Mouse (Mus musculus): ENCODE measurements around the gene C87499. TPM values are rescaled to one million over a fixed set of nuclear protein-coding genes. Genes with fewer than 3 reads are reported as not detected.

Gene C87499
- total and polyA plus RNA-seq, 2 experiments from 2014 or later = not detected

GRCm38 (mm10) chr4:88592285-88592684, 41.9 kb downstream of the C87499 start, which contains the start of gene Ifna9:
Gene Ifna9, minus strand, starts transcription at chr4:88592385.
- TF ChIP-seq EP300 (IDR thresholded peaks at IDR 0.05; ENCODE audit: low read depth) (no peak), CTCF (IDR thresholded peaks at IDR 0.05; ENCODE audit: low read depth) (no peak)
- Histone ChIP-seq H3K4me1 (ENCODE audit: control insufficient read depth, insufficient read depth) (no peaks in the 10 kb centered on the region), H3K27ac (ENCODE audit: low read depth) (no peak within 1 kb of the TSS), H3K9ac (replicated peaks; ENCODE audit: low read depth, low read length) (no peak within 1 kb of the TSS), H3K9me3 (replicated peaks; ENCODE audit: control insufficient read depth, low read length) (no peaks in the 10 kb centered on the region), H3K4me2 (ENCODE audit: low read depth, low read length) (no peak within 1 kb of the TSS), H3K27me3 (ENCODE audit: control insufficient read depth, insufficient read depth, low read length) (no peaks in the 10 kb centered on the region), H3K4me3 (ENCODE audit: low read depth, low read length) (no peak within 1 kb of the TSS), H3K36me3 (replicated peaks; ENCODE audit: control insufficient read depth, insufficient read depth, low read length) (no peaks in the 10 kb centered on the region)
- DNase-seq (ENCODE audit: low spot score) = no peak
- ATAC-seq (ENCODE audit: insufficient read depth, low read depth) = no peak
- 58% methylated on average over 1 of the region's 1 CpGs for WGBS

Other genes starting within 250 kb of the C87499 start
Only the 30 nearest of the 33 such genes appear.
- gene Hacd4, start 195.5 kb downstream of the C87499 start, total RNA-seq (2014; rRNA removed; ENCODE audit: low replicate concordance) = 6.6 and 7.0 TPM in 2 replicates
- gene Hacd4, start 195.5 kb downstream of the C87499 start, polyA plus RNA-seq (2015; fragmentation: Nextera tagmentation; extraction: Ambion mirVana) = 5.9 and 6.2 TPM in 2 replicates
- gene Ifnb1, start 111.6 kb downstream of the C87499 start, total RNA-seq (2014; rRNA removed; ENCODE audit: low replicate concordance) = not detected in 2 replicates
- gene Ifnb1, start 111.6 kb downstream of the C87499 start, polyA plus RNA-seq (2015; fragmentation: Nextera tagmentation; extraction: Ambion mirVana) = not detected in 2 replicates
- not detected in 2 replicates for gene Ifna15, start 76.2 kb downstream of the C87499 start, total RNA-seq (2014; rRNA removed; ENCODE audit: low replicate concordance)
- not detected in 2 replicates for gene Ifna15, start 76.2 kb downstream of the C87499 start, polyA plus RNA-seq (2015; fragmentation: Nextera tagmentation; extraction: Ambion mirVana)
- gene Ifna14, start 62.6 kb downstream of the C87499 start, total RNA-seq (2014; rRNA removed; ENCODE audit: low replicate concordance) = not detected in 2 replicates
- not detected in 2 replicates for gene Ifna14, start 62.6 kb downstream of the C87499 start, polyA plus RNA-seq (2015; fragmentation: Nextera tagmentation; extraction: Ambion mirVana)
- gene Ifna9, start 42.0 kb downstream of the C87499 start, total RNA-seq (2014; rRNA removed; ENCODE audit: low replicate concordance) = not detected in 2 replicates
- gene Ifna9, start 42.0 kb downstream of the C87499 start, polyA plus RNA-seq (2015; fragmentation: Nextera tagmentation; extraction: Ambion mirVana) = not detected in 2 replicates
- not detected in 2 replicates for gene Ifna12, start 31.0 kb downstream of the C87499 start, total RNA-seq (2014; rRNA removed; ENCODE audit: low replicate concordance)
- not detected in 2 replicates for gene Ifna12, start 31.0 kb downstream of the C87499 start, polyA plus RNA-seq (2015; fragmentation: Nextera tagmentation; extraction: Ambion mirVana)
- not detected in 2 replicates for gene Ifna13, start 10.0 kb upstream of the C87499 start, total RNA-seq (2014; rRNA removed; ENCODE audit: low replicate concordance)
- not detected in 2 replicates for gene Ifna13, start 10.0 kb upstream of the C87499 start, polyA plus RNA-seq (2015; fragmentation: Nextera tagmentation; extraction: Ambion mirVana)
- gene Ifna16, start 42.5 kb upstream of the C87499 start, total RNA-seq (2014; rRNA removed; ENCODE audit: low replicate concordance) = not detected in 2 replicates
- not detected in 2 replicates for gene Ifna16, start 42.5 kb upstream of the C87499 start, polyA plus RNA-seq (2015; fragmentation: Nextera tagmentation; extraction: Ambion mirVana)
- gene Ifna2, start 49.5 kb upstream of the C87499 start, total RNA-seq (2014; rRNA removed; ENCODE audit: low replicate concordance) = not detected in 2 replicates
- not detected in 2 replicates for gene Ifna2, start 49.5 kb upstream of the C87499 start, polyA plus RNA-seq (2015; fragmentation: Nextera tagmentation; extraction: Ambion mirVana)
- not detected in 2 replicates for gene Ifnab, start 56.9 kb upstream of the C87499 start, total RNA-seq (2014; rRNA removed; ENCODE audit: low replicate concordance)
- not detected in 2 replicates for gene Ifnab, start 56.9 kb upstream of the C87499 start, polyA plus RNA-seq (2015; fragmentation: Nextera tagmentation; extraction: Ambion mirVana)
- 0.69 and 0.81 TPM in 2 replicates for gene Gm26566, start 87.4 kb upstream of the C87499 start, total RNA-seq (2014; rRNA removed; ENCODE audit: low replicate concordance)
- 0.52 and 0.66 TPM in 2 replicates for gene Gm26566, start 87.4 kb upstream of the C87499 start, polyA plus RNA-seq (2015; fragmentation: Nextera tagmentation; extraction: Ambion mirVana)
- 115 and 134 TPM in 2 replicates for gene Klhl9, start 88.1 kb upstream of the C87499 start, total RNA-seq (2014; rRNA removed; ENCODE audit: low replicate concordance)
- 65.9 and 66.7 TPM in 2 replicates for gene Klhl9, start 88.1 kb upstream of the C87499 start, polyA plus RNA-seq (2015; fragmentation: Nextera tagmentation; extraction: Ambion mirVana)
- not detected in 2 replicates for gene Gm13271, start 120.5 kb upstream of the C87499 start, total RNA-seq (2014; rRNA removed; ENCODE audit: low replicate concordance)
- not detected in 2 replicates for gene Gm13271, start 120.5 kb upstream of the C87499 start, polyA plus RNA-seq (2015; fragmentation: Nextera tagmentation; extraction: Ambion mirVana)
- not detected in 2 replicates for gene Gm13283, start 125.7 kb upstream of the C87499 start, total RNA-seq (2014; rRNA removed; ENCODE audit: low replicate concordance)
- gene Gm13283, start 125.7 kb upstream of the C87499 start, polyA plus RNA-seq (2015; fragmentation: Nextera tagmentation; extraction: Ambion mirVana) = 0.25 and 0.46 TPM in 2 replicates
- gene Gm13290, start 139.4 kb upstream of the C87499 start, total RNA-seq (2014; rRNA removed; ENCODE audit: low replicate concordance) = not detected in 2 replicates
- gene Gm13290, start 139.4 kb upstream of the C87499 start, polyA plus RNA-seq (2015; fragmentation: Nextera tagmentation; extraction: Ambion mirVana) = 0.20 TPM in 1 of 2 replicates, not detected in the other
- gene Gm13289, start 142.5 kb upstream of the C87499 start, total RNA-seq (2014; rRNA removed; ENCODE audit: low replicate concordance) = not detected in 2 replicates
- gene Gm13289, start 142.5 kb upstream of the C87499 start, polyA plus RNA-seq (2015; fragmentation: Nextera tagmentation; extraction: Ambion mirVana) = not detected in 2 replicates
- not detected in 2 replicates for gene Gm13272, start 145.4 kb upstream of the C87499 start, total RNA-seq (2014; rRNA removed; ENCODE audit: low replicate concordance)
- gene Gm13272, start 145.4 kb upstream of the C87499 start, polyA plus RNA-seq (2015; fragmentation: Nextera tagmentation; extraction: Ambion mirVana) = not detected in 2 replicates
- gene Ifnz, start 147.7 kb upstream of the C87499 start, total RNA-seq (2014; rRNA removed; ENCODE audit: low replicate concordance) = not detected in 2 replicates
- 0.22 and 0.41 TPM in 2 replicates for gene Ifnz, start 147.7 kb upstream of the C87499 start, polyA plus RNA-seq (2015; fragmentation: Nextera tagmentation; extraction: Ambion mirVana)
- not detected in 2 replicates for gene Gm13276, start 151.3 kb upstream of the C87499 start, total RNA-seq (2014; rRNA removed; ENCODE audit: low replicate concordance)
- gene Gm13276, start 151.3 kb upstream of the C87499 start, polyA plus RNA-seq (2015; fragmentation: Nextera tagmentation; extraction: Ambion mirVana) = not detected in 2 replicates
- not detected in 2 replicates for gene Gm13277, start 154.2 kb upstream of the C87499 start, total RNA-seq (2014; rRNA removed; ENCODE audit: low replicate concordance)
- gene Gm13277, start 154.2 kb upstream of the C87499 start, polyA plus RNA-seq (2015; fragmentation: Nextera tagmentation; extraction: Ambion mirVana) = not detected in 2 replicates
- gene Gm13278, start 157.1 kb upstream of the C87499 start, total RNA-seq (2014; rRNA removed; ENCODE audit: low replicate concordance) = not detected in 2 replicates
- not detected in 2 replicates for gene Gm13278, start 157.1 kb upstream of the C87499 start, polyA plus RNA-seq (2015; fragmentation: Nextera tagmentation; extraction: Ambion mirVana)
- not detected in 2 replicates for gene Gm13275, start 160.1 kb upstream of the C87499 start, total RNA-seq (2014; rRNA removed; ENCODE audit: low replicate concordance)
- not detected in 2 replicates for gene Gm13275, start 160.1 kb upstream of the C87499 start, polyA plus RNA-seq (2015; fragmentation: Nextera tagmentation; extraction: Ambion mirVana)
- gene Gm13279, start 163.0 kb upstream of the C87499 start, total RNA-seq (2014; rRNA removed; ENCODE audit: low replicate concordance) = not detected in 2 replicates
- gene Gm13279, start 163.0 kb upstream of the C87499 start, polyA plus RNA-seq (2015; fragmentation: Nextera tagmentation; extraction: Ambion mirVana) = not detected in 2 replicates
- 0.50 and 0.66 TPM in 2 replicates for gene Gm13285, start 165.3 kb upstream of the C87499 start, total RNA-seq (2014; rRNA removed; ENCODE audit: low replicate concordance)
- gene Gm13285, start 165.3 kb upstream of the C87499 start, polyA plus RNA-seq (2015; fragmentation: Nextera tagmentation; extraction: Ambion mirVana) = 0.78 and 0.85 TPM in 2 replicates
- not detected in 2 replicates for gene Gm13287, start 168.8 kb upstream of the C87499 start, total RNA-seq (2014; rRNA removed; ENCODE audit: low replicate concordance)
- not detected in 2 replicates for gene Gm13287, start 168.8 kb upstream of the C87499 start, polyA plus RNA-seq (2015; fragmentation: Nextera tagmentation; extraction: Ambion mirVana)
- not detected in 2 replicates for gene Gm13288, start 171.1 kb upstream of the C87499 start, total RNA-seq (2014; rRNA removed; ENCODE audit: low replicate concordance)
- gene Gm13288, start 171.1 kb upstream of the C87499 start, polyA plus RNA-seq (2015; fragmentation: Nextera tagmentation; extraction: Ambion mirVana) = not detected in 2 replicates
- gene Ifna7, start 181.8 kb upstream of the C87499 start, total RNA-seq (2014; rRNA removed; ENCODE audit: low replicate concordance) = not detected in 2 replicates
- gene Ifna7, start 181.8 kb upstream of the C87499 start, polyA plus RNA-seq (2015; fragmentation: Nextera tagmentation; extraction: Ambion mirVana) = not detected in 2 replicates
- not detected in 2 replicates for gene Ifna11, start 185.5 kb upstream of the C87499 start, total RNA-seq (2014; rRNA removed; ENCODE audit: low replicate concordance)
- gene Ifna11, start 185.5 kb upstream of the C87499 start, polyA plus RNA-seq (2015; fragmentation: Nextera tagmentation; extraction: Ambion mirVana) = not detected in 2 replicates
- gene Ifna6, start 193.0 kb upstream of the C87499 start, total RNA-seq (2014; rRNA removed; ENCODE audit: low replicate concordance) = not detected in 2 replicates
- not detected in 2 replicates for gene Ifna6, start 193.0 kb upstream of the C87499 start, polyA plus RNA-seq (2015; fragmentation: Nextera tagmentation; extraction: Ambion mirVana)
- gene Ifna5, start 201.1 kb upstream of the C87499 start, total RNA-seq (2014; rRNA removed; ENCODE audit: low replicate concordance) = not detected in 2 replicates
- not detected in 2 replicates for gene Ifna5, start 201.1 kb upstream of the C87499 start, polyA plus RNA-seq (2015; fragmentation: Nextera tagmentation; extraction: Ambion mirVana)